In genomic region chr15:40475659-40476355, GRCm38 (mm10) we compare ENCODE assay signal across 8 mouse cellular contexts.
DNase-seq lines count a peak whose midpoint lies in the region; ATAC-seq lines count a peak whose summit lies in the region.

No protein-coding gene starts in this region.

- no peak overlapping the region for H3K4me2 ChIP-seq in midbrain, embryonic 13.5 days (replicated peaks)
- no peak overlapping the region for H3K4me2 ChIP-seq in liver, embryonic 11.5 days

- no peak for ATAC-seq in midbrain, embryonic 13.5 days
- ATAC-seq in liver, embryonic 11.5 days (replicated peaks; ENCODE audit: low FRiP score): no peak

- peak overlapping the region; percentile 9 for H3K27ac ChIP-seq in midbrain, embryonic 13.5 days
- no peak overlapping the region for H3K27ac ChIP-seq in midbrain, embryonic 10.5 days (replicated peaks)
- H3K27ac ChIP-seq in liver, embryonic 11.5 days (ENCODE audit: low read depth, low read length): no peak overlapping the region

- H3K27me3 ChIP-seq in midbrain, embryonic 13.5 days: no peaks in the 10 kb centered on the region
- no peaks in the 10 kb centered on the region for H3K27me3 ChIP-seq in midbrain, embryonic 10.5 days (ENCODE audit: low read depth, poor library complexity, severe bottlenecking)
- no peaks in the 10 kb centered on the region for H3K27me3 ChIP-seq in liver, embryonic 11.5 days (replicated peaks; ENCODE audit: control insufficient read depth, insufficient read depth, low read length)

- WGBS in midbrain, embryonic 13.5 days: 73% methylated on average over 7 of the region's 7 CpGs
- 86% methylated on average over 7 of the region's 7 CpGs for WGBS in midbrain, embryonic 10.5 days
- 66% methylated on average over 7 of the region's 7 CpGs for WGBS in liver, embryonic 11.5 days

- no peaks in the 10 kb centered on the region for H3K36me3 ChIP-seq in midbrain, embryonic 13.5 days
- no peaks in the 10 kb centered on the region for H3K36me3 ChIP-seq in midbrain, embryonic 10.5 days
- no peaks in the 10 kb centered on the region for H3K36me3 ChIP-seq in liver, embryonic 11.5 days (ENCODE audit: control insufficient read depth, insufficient read depth, low read length)

- DNase-seq in adrenal gland, postnatal 14 days: peak; percentile 5
- no peak for DNase-seq in adrenal gland, postnatal 4 days (ENCODE audit: low spot score in 2 of 2)
- DNase-seq in midbrain, embryonic 10.5 days (ENCODE audit: low spot score): no peak
- DNase-seq in heart, postnatal 4 days: peak; percentile 26
- peak; percentile 10 for DNase-seq in ovary, postnatal 36 days (ENCODE audit: low spot score)
- DNase-seq in liver, embryonic 11.5 days (ENCODE audit: low spot score): no peak
- no peak for DNase-seq in spleen, adult 18-20 months

- peaks cover 7% of the 10 kb centered on the region for H3K4me1 ChIP-seq in midbrain, embryonic 13.5 days (replicated peaks)
- H3K4me1 ChIP-seq in midbrain, embryonic 10.5 days: no peaks in the 10 kb centered on the region
- no peaks in the 10 kb centered on the region for H3K4me1 ChIP-seq in liver, embryonic 11.5 days (replicated peaks; ENCODE audit: control insufficient read depth, insufficient read depth, low read length)

- H3K9ac ChIP-seq in midbrain, embryonic 13.5 days (replicated peaks): no peak overlapping the region
- H3K9ac ChIP-seq in liver, embryonic 11.5 days (ENCODE audit: low read depth, low read length): no peak overlapping the region

- H3K4me3 ChIP-seq in midbrain, embryonic 13.5 days (replicated peaks): no peak overlapping the region
- no peak overlapping the region for H3K4me3 ChIP-seq in midbrain, embryonic 10.5 days
- H3K4me3 ChIP-seq in liver, embryonic 11.5 days (ENCODE audit: low read depth, low read length): no peak overlapping the region

- no peaks in the 10 kb centered on the region for H3K9me3 ChIP-seq in midbrain, embryonic 13.5 days
- H3K9me3 ChIP-seq in midbrain, embryonic 10.5 days (replicated peaks): no peaks in the 10 kb centered on the region
- no peaks in the 10 kb centered on the region for H3K9me3 ChIP-seq in liver, embryonic 11.5 days (ENCODE audit: control insufficient read depth, low read length)

Comparison
In these comparisons a context has a peak if more than half of its experiments do, and no peak if none do; other contexts are left out.
1. DNase-seq: peak in adrenal gland, postnatal 14 days (single experiment), heart, postnatal 4 days (single experiment) and ovary, postnatal 36 days (single experiment); none in adrenal gland, postnatal 4 days (0 of 2), midbrain, embryonic 10.5 days (single experiment), liver, embryonic 11.5 days (single experiment) and spleen, adult 18-20 months (0 of 2).